Mouse (Mus musculus) lung, postnatal 0 days (tissue): ENCODE measurements around the gene Caml. TPM values are rescaled to one million over a fixed set of nuclear protein-coding genes. Genes with fewer than 3 reads are reported as not detected.
"Not testable (repeated sequence)": the region's sequence is repeated elsewhere in the genome, so short reads cannot be mapped to it uniquely, and the experiment has no call there.

Source experiments
- ATAC-seq: fragments of 200-750 bp; cut with Nextera tagmentation; 2 replicates; pipeline ENCODE4 v1.8.0; 2017; ENCODE audit warnings: moderate library complexity
- DNase-seq: peaks from one replicate; pipeline ENCODE4 v3.0.0-alpha.2; 2016; ENCODE audit warnings: low spot score
- H3K27ac ChIP-seq: fragments of 300-500 bp; sonication (generic); 2 replicates; pipeline ENCODE4 v1.5.1; 2014; ENCODE audit warnings: antibody characterized with exemption, mild to moderate bottlenecking, low read length, mixed read lengths
- H3K27me3 ChIP-seq: fragments of 300-500 bp; sonication (generic); replicated peaks from 2 replicates; pipeline ENCODE4 v1.6.1; 2014; ENCODE audit warnings: low read length, mixed read lengths; ENCODE audit not compliant: insufficient read depth
- H3K36me3 ChIP-seq: fragments of 300-500 bp; sonication (generic); 2 replicates; pipeline ENCODE4 v1.6.1; 2014; ENCODE audit warnings: low read length, mixed read lengths; ENCODE audit not compliant: insufficient read depth
- H3K4me1 ChIP-seq: fragments of 300-500 bp; sonication (generic); 2 replicates; pipeline ENCODE4 v1.6.1; 2014; ENCODE audit warnings: antibody characterized with exemption, low read depth, low read length, mixed read lengths; ENCODE audit not compliant: insufficient read depth
- H3K4me2 ChIP-seq: fragments of 300-500 bp; sonication (generic); replicated peaks from 2 replicates; pipeline ENCODE4 v1.6.1; 2014; ENCODE audit warnings: low read depth, mild to moderate bottlenecking, low read length, moderate library complexity, mixed read lengths
- H3K4me3 ChIP-seq: fragments of 300-500 bp; sonication (generic); 2 replicates; pipeline ENCODE4 v1.5.1; 2014; ENCODE audit warnings: low read depth, low read length
- H3K9ac ChIP-seq: fragments of 300-500 bp; sonication (generic); replicated peaks from 2 replicates; pipeline ENCODE4 v1.6.1; 2014; ENCODE audit warnings: low read depth, mild to moderate bottlenecking
- H3K9me3 ChIP-seq: fragments of 300-500 bp; sonication (generic); 2 replicates; pipeline ENCODE4 v1.6.1; 2016; ENCODE audit warnings: low read length, mixed read lengths
- CTCF ChIP-seq: IDR thresholded peaks from 2 replicates; pipeline ENCODE4 v1.5.1; 2016; ENCODE audit warnings: antibody characterized with exemption, mild to moderate bottlenecking
- EP300 ChIP-seq: IDR thresholded peaks from 2 replicates; pipeline ENCODE4 v1.6.1; 2016; ENCODE audit warnings: antibody characterized with exemption, mild to moderate bottlenecking, control low read depth
- WGBS: fragments of 180-500 bp; shearing (Covaris S2); extraction: QIAGEN DNeasy Blood & Tissue Kit; methylation state at CpG from one replicate; pipeline ENCODE4 v1.1.7; 2014; 5-methylcytosine and 5-hydroxymethylcytosine counted together
- polyA plus RNA-seq: library from polyadenylated mRNA; unstranded; fragments of >200 nt; fragmentation: Nextera tagmentation; extraction: Ambion mirVana; gene quantifications from 2 replicates; pipeline ENCODE4 v1.2.1, GENCODE M21; 2015

Caml gene
- polyA plus RNA-seq, 1 experiment from 2014 or later: 50.4 TPM

- H3K36me3 ChIP-seq: 0 out of 2 replicates have a peak, but pooled peaks cover 11% of the 10 kb centered on the region
- peak overlapping the region; percentile 86 for H3K4me2 ChIP-seq
- H3K4me1 ChIP-seq: peaks cover 3% of the 10 kb centered on the region; the same call in 1 of the 2 replicates
- no peaks in the 10 kb centered on the region for H3K27me3 ChIP-seq
- peak overlapping the region; percentile 52; the same call in 1 of the 2 replicates for H3K27ac ChIP-seq
- H3K9me3 ChIP-seq: no peaks in the 10 kb centered on the region
- TF ChIP-seq EP300 (no peak), CTCF (no peak)
- peak; percentile 56 for ATAC-seq
- peak overlapping the region; percentile 95 for H3K4me3 ChIP-seq
- DNase-seq: no peak
- WGBS: 0% methylated on average over 38 of the region's 40 CpGs
- H3K9ac ChIP-seq: peak overlapping the region; percentile 88
Observed at GRCm38 (mm10) chr13:55635146-55635571, 12.4 kb downstream of the Caml start.

- TF ChIP-seq EP300: no peak
- TF ChIP-seq CTCF: no peak
- ATAC-seq (no peak), DNase-seq (no peak)
- H3K9ac ChIP-seq: no peak overlapping the region
- no peak overlapping the region for H3K27ac ChIP-seq
- WGBS: 85% methylated on average over 14 of the region's 14 CpGs
- no peak overlapping the region for H3K4me2 ChIP-seq
- peaks cover 3% of the 10 kb centered on the region; the same call in 1 of the 2 replicates for H3K4me1 ChIP-seq
- H3K36me3 ChIP-seq: 0 out of 2 replicates have a peak, but pooled peaks cover 11% of the 10 kb centered on the region
- no peaks in the 10 kb centered on the region for H3K9me3 ChIP-seq
- H3K27me3 ChIP-seq: no peaks in the 10 kb centered on the region
- H3K4me3 ChIP-seq: no peak overlapping the region
Observed at GRCm38 (mm10) chr13:55636185-55636983, 13.6 kb downstream of the Caml start.

GRCm38 (mm10) chr13:55640480-55640879 is 17.7 kb downstream of the Caml start:
- not testable (repeated sequence) for H3K4me1 ChIP-seq, H3K9ac ChIP-seq, H3K27ac ChIP-seq, H3K4me2 ChIP-seq, H3K9me3 ChIP-seq, H3K4me3 ChIP-seq, H3K27me3 ChIP-seq
- ATAC-seq: peak; percentile 55
- peak; percentile 84 for TF ChIP-seq CTCF
- H3K36me3 ChIP-seq: peaks cover 11% of the 10 kb centered on the region; the same call in 1 of the 2 replicates
- peak; percentile 79 for DNase-seq
- WGBS: 34% methylated on average over 7 of the region's 8 CpGs

GRCm38 (mm10) chr13:55644525-55644924 is 21.7 kb downstream of the Caml start:
- DNase-seq (peak; percentile 40), ATAC-seq (no peak)
- Histone ChIP-seq H3K27ac (no peak overlapping the region), H3K9ac (no peak overlapping the region), H3K4me2 (no peak overlapping the region), H3K36me3 (peaks cover 41% of the 10 kb centered on the region), H3K4me1 (no peaks in the 10 kb centered on the region), H3K27me3 (no peaks in the 10 kb centered on the region), H3K9me3 (no peaks in the 10 kb centered on the region), H3K4me3 (no peak overlapping the region)
- TF ChIP-seq EP300 (no peak), CTCF (peak; percentile 58)
- 85% methylated on average over 2 of the region's 2 CpGs for WGBS

- 82% methylated on average over 12 of the region's 12 CpGs for WGBS
- no peak overlapping the region for H3K4me3 ChIP-seq
- DNase-seq: peak; percentile 22
- H3K36me3 ChIP-seq: peaks cover 70% of the 10 kb centered on the region
- no peaks in the 10 kb centered on the region for H3K27me3 ChIP-seq
- TF ChIP-seq EP300 (no peak), CTCF (peak; percentile 36)
- no peak overlapping the region for H3K9ac ChIP-seq
- no peak overlapping the region for H3K4me2 ChIP-seq
- no peak overlapping the region for H3K27ac ChIP-seq
- H3K4me1 ChIP-seq: no peaks in the 10 kb centered on the region
- ATAC-seq: no peak
- no peaks in the 10 kb centered on the region for H3K9me3 ChIP-seq
Observed at GRCm38 (mm10) chr13:55650098-55650497, 27.3 kb downstream of the Caml start.

- Histone ChIP-seq H3K4me3 (no peak overlapping the region), H3K4me1 (no peaks in the 10 kb centered on the region), H3K36me3 (peaks cover 69% of the 10 kb centered on the region), H3K9ac (no peak overlapping the region), H3K9me3 (no peaks in the 10 kb centered on the region), H3K27me3 (no peaks in the 10 kb centered on the region), H3K27ac (no peak overlapping the region), H3K4me2 (no peak overlapping the region)
- WGBS: 89% methylated on average over 6 of the region's 6 CpGs
- ATAC-seq: no peak
- TF ChIP-seq EP300 (no peak), CTCF (no peak)
- DNase-seq: no peak
Observed at GRCm38 (mm10) chr13:55650980-55651379, 28.2 kb downstream of the Caml start.
